Mouse (Mus musculus): ENCODE measurements around the gene Foxd1.

Gene Foxd1

DNA sequence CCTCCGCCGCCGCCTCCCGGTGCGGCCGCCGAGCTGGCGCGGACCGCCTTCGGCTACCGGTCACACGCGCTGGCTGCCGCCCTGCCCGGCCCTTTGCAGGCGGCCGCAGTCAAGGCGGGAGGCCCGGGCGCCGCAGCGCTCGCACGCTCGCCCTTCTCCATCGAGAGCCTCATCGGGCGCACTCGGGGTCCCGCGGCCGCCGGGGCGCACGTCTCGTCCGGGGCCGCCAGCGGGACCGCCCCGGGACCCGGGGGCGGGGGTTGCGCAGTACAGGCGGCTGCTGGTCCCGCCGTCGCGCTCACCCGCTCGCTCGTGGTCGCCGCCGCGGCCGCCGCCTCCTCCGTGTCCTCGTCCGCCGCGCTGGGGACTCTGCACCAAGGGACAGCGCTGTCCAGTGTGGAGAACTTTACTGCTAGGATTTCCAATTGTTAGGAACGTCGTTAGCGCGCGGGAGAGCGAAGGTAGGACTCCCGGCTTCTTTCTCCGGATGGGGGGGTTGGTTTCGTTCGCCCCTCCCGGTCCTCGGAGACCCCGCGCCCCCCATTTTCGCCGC is 1.6 kb downstream of the Foxd1 start:
- no peak for DNase-seq (ENCODE audit: low read depth, low spot score)

DNA sequence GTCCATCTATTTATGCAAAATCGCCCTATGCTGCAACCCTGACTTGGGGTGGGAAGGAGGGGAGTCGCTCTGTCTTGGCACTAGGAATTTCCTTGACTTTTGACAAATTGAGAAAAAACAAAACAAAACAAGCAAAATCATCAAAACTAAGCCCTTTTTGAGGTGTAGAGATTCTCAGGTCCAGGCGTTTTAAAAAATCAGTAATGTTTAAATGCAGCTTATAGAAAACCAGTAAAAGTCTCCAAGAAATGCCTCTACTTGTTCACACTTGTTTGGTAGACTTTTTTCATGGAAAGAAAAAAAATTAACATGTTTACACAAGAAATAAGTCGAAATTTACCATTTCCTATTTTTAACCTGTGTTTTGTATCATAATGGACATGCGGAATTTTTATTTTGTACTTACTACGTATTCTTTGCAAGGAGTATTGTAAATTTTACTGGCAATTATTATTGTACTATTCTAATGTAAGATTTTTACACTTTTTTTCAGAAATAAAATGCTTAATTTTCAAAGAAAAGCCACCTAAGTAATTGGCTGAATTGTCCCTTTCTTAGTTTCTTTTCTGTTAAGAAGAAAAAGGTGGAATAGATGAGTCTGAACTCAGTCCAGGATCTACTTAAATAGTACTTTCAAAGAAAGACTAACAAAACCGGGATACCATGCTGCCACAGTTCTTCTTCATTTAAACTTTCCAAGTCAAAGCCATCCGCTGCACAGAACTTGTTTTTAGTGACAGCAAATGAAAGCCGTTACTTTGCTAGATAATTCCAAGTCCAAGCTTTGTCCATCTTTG is 2.3 kb downstream of the Foxd1 start:
- DNase-seq (ENCODE audit: low read depth, low spot score): no peak

DNA sequence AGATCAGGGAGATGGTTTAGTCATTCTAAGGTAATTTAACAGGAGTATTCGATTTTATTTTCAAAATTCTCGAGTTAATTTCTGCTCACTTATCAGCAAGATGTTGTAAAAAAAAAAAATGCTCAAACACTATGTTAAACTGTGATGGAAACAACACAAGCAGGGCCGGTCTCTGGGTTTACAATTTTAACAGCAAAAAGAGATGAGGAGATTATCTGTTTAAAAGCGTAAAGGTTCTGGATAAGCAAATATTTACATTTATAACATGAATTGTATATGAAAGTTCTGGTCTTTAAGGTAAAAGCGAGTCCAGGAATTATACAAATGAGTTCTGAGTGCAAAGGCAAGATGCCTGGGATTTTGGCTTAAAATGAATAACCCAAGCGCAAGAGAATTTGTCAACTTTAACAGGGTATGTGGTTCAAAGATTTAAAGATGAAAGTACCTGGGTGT is 3.0 kb downstream of the Foxd1 start:
- DNase-seq (ENCODE audit: low read depth, low spot score): no peak

DNA sequence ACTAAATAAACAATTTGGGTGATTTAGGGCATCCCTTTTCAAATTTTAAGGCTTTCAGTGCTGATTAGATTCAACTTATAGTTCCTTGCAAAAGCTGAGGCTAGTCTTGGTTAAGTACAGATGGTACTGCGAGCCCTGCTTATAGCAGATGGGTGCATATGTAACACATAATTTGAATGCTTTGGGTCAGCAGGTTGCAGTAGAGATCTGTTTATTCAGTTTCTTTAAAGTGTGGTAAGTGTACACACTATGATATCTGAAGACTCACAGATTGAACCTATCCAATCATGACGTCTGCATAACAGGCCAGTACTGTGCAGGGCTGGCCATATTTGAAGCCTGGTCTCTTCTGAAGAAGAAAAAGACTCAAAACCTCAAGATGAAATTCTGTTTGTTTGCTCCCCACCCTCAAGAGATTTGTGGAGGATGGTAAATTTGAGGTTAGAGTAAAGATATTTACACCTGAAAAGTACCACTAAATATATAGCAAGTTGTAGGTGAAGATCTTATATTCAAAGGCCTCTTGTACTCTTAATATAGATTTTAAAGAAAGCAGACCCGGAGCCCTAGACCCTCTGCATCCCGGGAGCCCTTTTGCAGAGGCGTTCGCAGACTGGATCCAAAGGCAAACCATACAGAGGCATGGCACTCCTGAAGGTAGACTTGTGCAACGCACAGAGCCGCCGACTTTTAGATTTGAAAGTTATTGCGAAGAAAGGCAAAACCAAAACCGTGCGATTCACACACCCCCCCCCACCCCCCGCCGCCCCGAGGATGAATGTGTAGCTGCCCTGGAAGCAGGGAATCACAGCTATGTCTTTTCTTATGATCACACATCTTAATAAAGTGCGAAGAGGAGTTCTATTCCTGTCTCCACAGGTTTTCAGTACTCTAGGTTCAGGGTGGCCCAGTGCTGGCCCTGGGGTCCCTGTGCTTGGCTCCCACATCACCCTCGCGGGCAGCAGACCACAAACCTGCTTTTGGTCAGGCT is 3.7 kb downstream of the Foxd1 start:
- no peak for DNase-seq (ENCODE audit: low read depth, low spot score)

DNA sequence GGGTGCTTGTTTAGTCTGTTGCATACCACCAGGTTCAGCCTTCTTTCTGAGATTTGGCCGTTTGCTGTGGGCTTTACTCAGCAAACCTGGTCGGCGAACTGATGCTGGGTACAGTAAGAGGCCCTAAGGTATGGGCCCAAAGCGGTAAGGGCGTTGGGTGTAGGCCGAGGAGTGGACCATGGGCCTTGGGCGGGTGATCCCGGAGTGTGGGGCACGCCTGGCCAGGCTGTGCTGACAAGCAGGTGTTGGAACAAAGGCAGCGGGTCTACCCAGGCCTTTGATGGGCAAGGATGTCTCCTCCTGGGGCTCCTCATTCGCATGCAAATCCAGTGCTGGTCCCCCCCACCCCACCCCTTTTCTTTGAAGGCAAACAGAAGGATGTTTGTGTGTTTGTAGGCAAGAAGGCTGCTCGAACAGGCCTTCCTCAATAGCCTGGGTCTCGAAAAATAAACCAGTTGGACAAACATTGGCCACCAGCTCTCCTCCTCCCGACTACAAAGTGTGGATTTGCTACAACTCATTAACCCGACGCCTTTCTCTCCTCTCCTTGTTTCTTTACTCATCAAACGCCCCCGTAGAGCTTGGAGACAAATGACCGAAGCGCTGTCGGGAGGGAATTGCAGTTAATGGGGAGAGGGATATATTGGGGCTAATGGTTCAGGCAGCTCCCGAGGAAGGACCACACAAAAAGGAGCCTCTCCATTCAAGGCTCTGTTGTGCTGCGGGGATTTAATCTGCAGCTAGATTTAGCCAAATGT is 4.6 kb downstream of the Foxd1 start:
- no peak for DNase-seq (ENCODE audit: low read depth, low spot score)

DNA sequence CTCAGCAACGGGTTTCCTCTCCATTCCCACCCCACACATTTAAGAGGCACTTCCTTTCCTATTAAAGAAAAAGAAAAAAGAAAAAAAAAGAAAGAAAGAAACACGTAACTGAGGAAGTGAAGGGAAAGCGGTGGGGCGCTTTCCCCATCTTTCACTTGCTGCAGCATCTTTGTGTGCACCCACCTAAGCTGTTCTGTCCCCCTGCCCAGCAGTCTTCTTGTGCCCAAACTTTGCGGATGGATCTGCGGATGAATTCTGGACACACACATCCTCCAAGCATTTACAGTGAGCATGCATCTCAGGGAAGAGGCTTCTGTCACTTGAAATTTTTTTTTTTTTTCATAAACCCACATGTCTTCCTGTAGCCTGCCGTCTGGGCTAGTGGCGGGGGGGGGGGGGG is 5.3 kb downstream of the Foxd1 start:
- DNase-seq (ENCODE audit: low read depth, low spot score): no peak

DNA sequence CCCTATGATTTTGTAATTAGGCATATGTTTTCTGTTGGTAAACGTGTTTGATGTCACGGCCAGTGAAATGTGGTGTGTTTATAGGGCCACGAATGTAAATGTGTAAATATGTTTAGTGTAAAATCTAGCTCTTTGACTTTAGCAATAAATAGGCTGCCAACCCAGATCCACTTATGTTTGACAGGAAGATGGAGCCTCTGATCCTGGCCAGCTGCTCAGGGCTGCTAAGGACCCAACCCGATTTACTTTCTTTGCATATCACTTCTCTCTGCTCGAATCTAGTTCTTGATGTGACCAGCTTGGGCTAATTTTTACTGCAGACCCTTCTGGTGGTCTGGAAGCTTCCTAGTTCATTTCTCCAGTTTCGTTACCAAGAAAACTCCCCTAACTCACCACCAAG is 6.3 kb downstream of the Foxd1 start:
- DNase-seq (ENCODE audit: low read depth, low spot score): no peak

DNA sequence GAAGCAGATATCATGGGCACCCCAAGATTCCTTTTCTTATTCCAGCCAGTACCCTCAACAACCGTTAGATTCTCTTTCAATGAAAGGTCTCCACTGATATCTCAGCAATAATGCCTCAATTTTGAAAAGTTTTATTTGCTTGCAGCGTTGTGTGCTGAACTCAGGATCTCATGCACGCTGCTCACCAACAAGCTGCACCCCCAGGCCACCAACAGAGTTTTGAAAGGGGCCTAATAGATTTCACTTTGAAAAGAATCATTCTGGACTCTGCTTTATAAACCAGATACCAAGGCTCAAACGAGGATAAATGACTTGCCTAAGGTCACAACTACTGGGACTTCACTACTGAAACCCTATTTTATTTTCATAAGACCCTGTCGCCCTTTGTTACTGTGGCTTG is 7.1 kb downstream of the Foxd1 start:
- DNase-seq (ENCODE audit: low read depth, low spot score): no peak

DNA sequence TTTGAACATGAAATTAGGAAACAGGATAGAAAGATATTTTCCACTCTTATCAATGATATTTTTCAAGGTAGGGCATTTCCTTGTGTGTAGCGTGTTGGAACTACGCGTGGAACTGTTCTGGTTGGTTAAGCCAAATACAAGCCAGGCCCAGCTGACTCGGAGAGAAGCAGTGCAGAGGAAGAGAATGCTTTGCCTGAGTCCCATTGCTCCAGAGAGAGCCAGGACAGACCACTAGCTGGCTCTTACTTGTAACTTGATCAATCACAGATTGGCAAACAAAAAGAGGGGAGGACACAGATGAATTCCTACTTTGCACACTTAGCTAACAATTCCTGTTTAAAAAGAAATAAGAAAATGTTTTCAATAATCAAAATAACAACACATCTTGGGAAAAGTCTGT is 9.0 kb downstream of the Foxd1 start:
- no peak for DNase-seq (ENCODE audit: low read depth, low spot score)

DNA sequence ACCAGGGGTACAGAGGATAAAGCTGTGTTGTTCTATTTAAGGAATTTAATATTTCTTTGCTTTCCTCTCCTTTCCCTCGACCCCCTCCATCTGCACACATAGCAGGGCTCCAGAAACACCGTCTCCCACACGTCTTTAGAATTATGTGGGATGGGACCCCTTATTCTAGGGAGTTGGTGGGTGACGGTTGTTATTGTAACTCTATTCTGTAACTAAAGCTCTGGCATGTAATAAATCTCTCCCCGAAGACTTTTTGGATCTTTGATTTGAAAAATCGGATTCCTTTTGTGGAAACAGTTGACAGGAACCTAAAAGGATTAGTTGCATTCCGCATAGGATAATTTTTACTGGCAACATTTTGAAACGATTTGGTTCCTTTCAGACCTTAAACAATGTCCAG is 11.0 kb downstream of the Foxd1 start:
- DNase-seq (ENCODE audit: low read depth, low spot score): no peak

DNA sequence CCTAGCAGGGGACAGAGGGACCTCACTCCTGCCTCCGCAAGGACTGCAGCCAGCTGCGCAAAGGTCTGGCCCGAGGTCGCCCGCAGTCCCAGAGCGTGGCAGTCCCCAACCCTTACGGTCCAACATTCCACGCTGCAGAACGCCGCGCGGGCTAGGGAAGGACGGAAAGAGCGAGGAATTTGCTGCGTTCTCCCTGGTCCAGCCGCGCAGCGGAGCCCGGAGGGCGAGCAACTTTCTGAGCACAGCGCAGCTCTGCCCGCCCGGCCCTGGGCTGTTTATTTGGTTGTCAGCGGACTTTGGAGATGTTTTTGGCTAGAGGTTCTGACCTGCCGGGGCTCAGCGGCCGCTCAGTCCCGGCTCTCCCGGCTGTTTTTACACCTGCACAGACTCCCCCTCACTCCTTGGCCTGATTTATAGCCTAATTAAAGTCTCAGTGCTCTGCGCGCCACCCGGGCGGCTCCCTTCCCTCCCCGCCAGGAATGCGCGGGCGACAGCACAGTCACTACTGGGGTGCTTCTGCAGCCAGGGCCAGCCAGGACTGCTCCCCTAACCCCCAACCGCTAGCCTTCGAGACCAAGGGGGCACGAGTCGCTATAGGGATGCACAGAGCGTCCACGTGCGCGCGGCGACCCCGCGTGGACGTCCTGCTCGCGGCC is 11.9 kb downstream of the Foxd1 start:
- no peak for DNase-seq (ENCODE audit: low read depth, low spot score)

DNA sequence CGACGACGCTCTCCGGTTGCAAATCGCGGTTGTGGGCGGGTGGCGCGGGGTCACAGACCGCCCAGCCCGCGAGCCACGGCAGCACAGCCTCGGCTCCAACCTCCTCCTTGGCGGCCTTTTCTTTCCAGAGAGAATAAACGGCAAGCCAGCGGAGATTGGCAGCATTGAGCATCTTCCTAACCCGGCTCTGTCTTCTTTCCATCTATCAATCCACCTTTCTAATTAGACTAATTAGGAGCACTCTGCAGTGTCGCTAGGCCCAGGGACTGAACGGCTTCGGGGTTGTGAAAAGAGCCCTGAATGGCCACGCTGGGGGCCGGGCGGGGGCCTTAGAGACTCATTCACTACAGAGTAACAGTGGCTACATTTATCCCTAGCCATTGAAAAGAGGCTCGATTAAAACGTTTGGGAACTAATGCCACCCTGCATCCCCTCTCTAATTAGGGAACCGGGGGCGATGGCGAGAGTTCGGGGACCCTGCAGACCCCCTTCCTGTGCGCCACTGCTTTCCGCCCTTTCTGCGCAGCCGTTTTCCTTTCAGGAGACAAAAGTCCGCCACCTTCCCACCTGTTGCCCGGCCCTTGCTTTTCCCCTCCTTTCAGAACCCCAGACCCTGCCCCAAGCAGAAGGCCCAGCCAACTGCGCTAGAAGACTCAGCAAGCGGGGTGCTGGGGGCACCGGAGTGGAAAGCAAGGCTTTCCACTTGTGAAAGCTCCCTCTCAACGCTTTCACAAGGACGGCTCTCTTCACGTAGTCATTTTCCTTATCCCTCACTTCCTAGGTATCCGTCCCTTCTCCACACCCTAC is 12.6 kb downstream of the Foxd1 start:
- DNase-seq (ENCODE audit: low read depth, low spot score): no peak

DNA sequence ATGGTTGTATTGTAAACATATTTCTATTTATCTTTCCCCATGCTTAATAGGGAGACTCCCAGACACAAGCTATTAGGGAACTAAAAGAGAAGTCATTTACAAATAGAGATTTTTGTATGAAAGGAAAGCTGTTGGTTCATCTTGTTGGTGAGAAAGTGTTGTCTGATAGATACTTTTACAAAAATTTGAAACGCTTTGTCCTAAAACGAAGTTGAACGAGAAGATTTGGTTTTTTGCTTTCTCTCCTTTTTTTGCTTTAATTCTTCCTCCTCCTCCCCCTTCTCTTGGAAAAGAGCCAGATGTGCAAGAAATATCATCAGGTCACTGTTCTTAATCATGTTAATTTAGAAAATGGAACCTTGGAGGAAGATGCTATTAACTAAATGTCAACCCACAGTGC is 13.6 kb downstream of the Foxd1 start:
- DNase-seq (ENCODE audit: low read depth, low spot score): no peak

DNA sequence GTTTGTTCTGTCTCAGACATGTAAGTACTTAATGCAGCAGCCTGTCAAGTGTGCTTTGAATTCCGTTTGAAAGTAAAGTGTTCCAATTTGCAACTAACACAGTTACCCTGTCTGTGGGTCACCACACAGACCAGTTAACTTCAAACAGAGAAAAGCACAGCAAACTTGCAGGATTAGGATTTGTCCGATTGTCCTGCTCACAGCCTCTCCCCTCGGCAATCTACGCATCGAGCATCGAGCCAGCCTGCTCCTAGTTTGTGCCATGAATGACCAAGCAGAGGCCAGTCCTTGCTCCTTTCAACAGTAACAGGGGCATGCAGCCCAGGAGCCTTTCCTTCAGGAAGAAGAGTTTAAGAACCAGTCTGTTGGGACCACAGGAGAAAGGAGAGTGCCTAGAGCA is 15.0 kb downstream of the Foxd1 start:
- DNase-seq (ENCODE audit: low read depth, low spot score): no peak

DNA sequence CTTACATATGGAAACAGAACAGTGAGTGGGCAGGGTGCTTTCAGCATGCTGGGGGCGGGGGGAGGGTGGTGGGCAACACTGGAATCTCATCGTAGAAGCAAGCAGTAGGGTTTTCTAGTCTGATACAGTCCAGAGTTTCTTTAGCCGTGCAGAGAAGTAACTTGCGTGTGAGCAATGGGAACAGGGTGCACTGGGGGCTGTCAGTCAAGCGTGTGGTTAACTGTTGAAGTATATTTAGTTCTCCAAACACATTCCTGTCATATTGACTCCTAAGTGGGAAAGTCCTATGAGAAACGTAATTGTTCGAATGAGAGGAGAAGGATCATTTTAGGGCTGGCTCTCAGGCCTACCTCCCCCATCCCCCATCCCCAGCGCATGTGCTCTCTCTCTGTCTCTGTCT is 20.5 kb downstream of the Foxd1 start:
- no peak for DNase-seq (ENCODE audit: low read depth, low spot score)

DNA sequence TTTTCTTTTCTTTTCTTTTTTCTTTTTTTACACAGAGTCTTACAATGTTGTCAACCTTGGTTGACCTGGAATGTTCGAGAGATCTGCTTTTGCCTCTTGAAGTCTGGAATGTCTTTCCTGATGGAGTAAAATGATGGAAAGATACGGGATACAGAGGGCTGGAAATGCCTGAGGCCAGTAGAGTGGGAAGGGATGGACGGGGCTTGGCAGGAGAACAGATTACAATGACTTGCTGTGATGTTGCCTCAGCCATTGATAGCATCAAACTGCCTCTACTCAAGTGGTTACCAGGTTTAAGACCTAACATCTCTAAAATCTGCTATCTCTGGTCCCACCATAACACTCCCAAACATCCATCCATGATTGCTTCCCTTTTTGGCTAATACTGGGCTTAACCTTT is 20.9 kb downstream of the Foxd1 start:
- DNase-seq (ENCODE audit: low read depth, low spot score): no peak

DNA sequence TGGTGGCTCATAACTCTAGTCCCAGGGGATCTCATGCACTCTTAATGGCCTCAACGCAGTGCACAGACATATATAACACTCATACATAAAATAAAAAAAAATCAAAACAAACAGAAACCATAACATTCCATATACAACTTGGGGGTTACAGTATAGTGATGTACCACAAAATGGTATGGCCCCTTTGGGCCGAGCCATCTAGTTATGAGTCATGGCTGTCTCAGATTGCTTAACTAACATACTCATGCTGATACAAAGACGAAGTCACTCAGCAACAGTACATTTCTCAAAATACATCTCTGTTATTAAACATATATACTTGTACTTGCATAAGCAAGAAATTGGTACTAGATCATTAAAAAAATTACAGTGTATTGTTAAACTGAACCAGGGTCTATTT is 23.7 kb downstream of the Foxd1 start:
- DNase-seq (ENCODE audit: low read depth, low spot score): no peak

DNA sequence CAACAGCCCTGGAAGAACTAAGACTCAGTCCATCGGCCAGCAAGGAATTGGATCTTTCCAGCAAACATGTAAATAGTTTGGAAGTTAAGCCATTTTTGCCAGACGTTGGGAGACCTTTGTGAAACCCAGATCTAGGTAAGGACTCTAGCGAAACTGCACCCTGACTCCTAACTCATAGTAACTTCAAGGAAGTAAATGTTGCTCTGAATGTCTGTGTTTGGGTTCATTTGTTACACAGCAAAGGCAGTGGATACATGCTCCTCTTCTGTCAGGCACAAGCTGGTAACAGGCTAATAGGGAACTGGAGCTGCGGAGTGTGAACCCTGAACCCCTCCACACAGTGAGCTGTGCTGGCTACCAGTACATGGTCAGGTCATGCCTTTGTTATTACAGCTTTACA is 28.7 kb downstream of the Foxd1 start:
- DNase-seq (ENCODE audit: low read depth, low spot score): no peak

DNA sequence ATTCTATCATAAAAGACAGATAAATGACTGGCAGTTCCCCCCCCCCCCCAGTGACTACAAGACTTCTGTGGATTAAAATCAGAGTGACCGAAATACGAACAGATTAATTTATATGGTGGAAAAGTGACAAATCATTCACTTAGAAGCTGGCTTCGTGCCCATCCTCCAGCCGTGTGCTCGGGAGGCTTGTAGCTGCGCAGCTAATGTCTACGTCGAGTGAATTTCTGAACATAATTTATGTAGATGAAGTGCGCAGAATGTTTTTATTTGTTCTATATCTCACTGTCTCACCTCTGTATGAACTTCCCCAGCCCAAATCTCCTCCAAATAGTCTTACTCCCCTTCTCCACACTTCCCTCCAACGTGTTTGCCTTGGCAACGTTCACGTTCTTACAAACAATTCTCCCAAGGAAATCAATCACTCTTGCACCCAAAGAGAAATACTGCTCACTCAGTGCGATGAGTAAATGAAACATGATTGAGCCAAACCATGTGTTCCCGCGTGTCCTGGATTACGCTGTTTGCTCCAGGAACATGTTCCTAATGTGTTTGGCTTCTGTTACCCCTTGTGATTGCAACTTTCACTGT is 30.0 kb downstream of the Foxd1 start:
- DNase-seq (ENCODE audit: low read depth, low spot score): no peak

DNA sequence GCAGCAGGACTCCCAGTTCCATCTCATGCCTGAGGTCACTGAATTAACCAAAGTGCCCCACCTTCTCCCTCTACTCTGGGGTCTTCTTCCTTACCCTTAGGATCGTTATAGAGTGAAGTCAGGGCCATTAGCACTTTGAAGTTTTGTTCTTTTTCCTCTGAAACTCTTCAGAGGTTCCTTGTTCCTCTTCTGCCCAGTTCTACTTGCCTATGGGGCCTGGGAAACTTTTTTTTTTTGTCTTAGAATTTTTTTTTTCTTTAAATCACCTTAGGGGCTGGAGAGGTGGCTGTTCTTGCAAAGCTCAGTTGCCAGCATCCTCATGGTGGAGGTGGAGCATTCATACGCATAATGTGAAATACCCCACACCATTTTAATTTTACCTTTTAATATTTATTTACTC is 31.8 kb downstream of the Foxd1 start:
- no peak for DNase-seq (ENCODE audit: low read depth, low spot score)
